Mouse (Mus musculus) C2C12 (cell line): ENCODE measurements around the gene Tollip. TPM values are rescaled to one million over a fixed set of nuclear protein-coding genes. Genes with fewer than 3 reads are reported as not detected.

ENCODE experiments used
- H3K27me3 ChIP-seq: one replicate; pipeline ENCODE4 v1.6.1; 2011; ENCODE audit not compliant: control insufficient read depth, insufficient read depth, insufficient read length
- H3K36me3 ChIP-seq: one replicate; pipeline ENCODE4 v1.6.1; 2011; ENCODE audit not compliant: control insufficient read depth, insufficient read depth
- H3K4me3 ChIP-seq: one replicate; pipeline ENCODE4 v1.5.1; 2011; ENCODE audit warnings: mild to moderate bottlenecking, control low read depth; ENCODE audit not compliant: poor library complexity, insufficient read depth, severe bottlenecking
- H3K79me2 ChIP-seq: one replicate; pipeline ENCODE4 v1.6.1; 2011; ENCODE audit not compliant: control insufficient read depth, insufficient read depth
- H3K79me3 ChIP-seq: one replicate; pipeline ENCODE4 v1.6.1; 2011; ENCODE audit warnings: low read depth, control low read depth
- H3ac ChIP-seq: one replicate; pipeline ENCODE3; 2011; ENCODE audit warnings: low read depth; ENCODE audit not compliant: control insufficient read depth, insufficient read length
- CEBPB ChIP-seq: IDR thresholded peaks from one replicate; pipeline ENCODE4 v1.6.1; 2011; ENCODE audit warnings: low read depth, mild to moderate bottlenecking, control low read depth, moderate library complexity
- CTCF ChIP-seq: IDR thresholded peaks from one replicate; pipeline ENCODE4 v1.5.1; 2011; ENCODE audit not compliant: control insufficient read depth, insufficient read depth, insufficient read length
- FOSL1 ChIP-seq: IDR thresholded peaks from one replicate; pipeline ENCODE4 v1.8.0; 2011; ENCODE audit warnings: mild to moderate bottlenecking, low read length; ENCODE audit not compliant: poor library complexity, insufficient read depth, severe bottlenecking
- MAX ChIP-seq: IDR thresholded peaks from one replicate; pipeline ENCODE4 v1.6.1; 2011; ENCODE audit warnings: mild to moderate bottlenecking, control low read depth
- MYOD1 ChIP-seq: IDR thresholded peaks from one replicate; pipeline ENCODE4 v1.6.1; 2011; ENCODE audit warnings: low read depth; ENCODE audit not compliant: control insufficient read depth, insufficient read length
- MYOG ChIP-seq: IDR thresholded peaks from one replicate; pipeline ENCODE4 v1.6.1; 2011; ENCODE audit not compliant: control insufficient read depth, insufficient read length; ENCODE audit errors: extremely low read depth
- USF1 ChIP-seq: IDR thresholded peaks from one replicate; pipeline ENCODE4 v1.6.1; 2011; ENCODE audit warnings: low read depth, mild to moderate bottlenecking, control low read depth, moderate library complexity
- polyA plus RNA-seq: library from polyadenylated mRNA; unstranded; fragments of >200 nt; fragmentation: generic; extraction: Trizol; gene quantifications from one replicate; pipeline ENCODE4 v1.2.1, GENCODE M21; 2012; ENCODE audit warnings: missing spikeins

The Tollip gene
- polyA plus RNA-seq, 1 experiment: 29.5 TPM

DNA sequence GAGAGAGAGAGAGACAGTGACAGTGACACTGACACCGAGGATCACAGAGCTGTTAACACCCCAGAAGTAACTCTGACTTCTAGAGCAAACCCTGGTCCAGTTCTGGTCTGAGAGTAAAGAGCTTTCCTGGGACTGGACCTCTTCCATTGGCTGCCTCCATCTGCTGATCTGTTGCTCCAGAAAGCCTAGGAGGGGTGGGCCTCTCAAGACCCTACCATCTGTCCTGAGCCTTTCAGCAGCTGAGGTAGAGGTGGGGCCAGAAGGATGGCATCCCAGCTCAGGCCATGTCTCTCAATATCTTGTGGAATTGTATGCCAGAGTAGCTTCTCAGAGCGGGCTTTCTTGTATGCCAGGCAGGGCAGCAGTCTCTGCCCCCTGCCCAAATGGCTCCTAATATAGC is 39.9 kb upstream of the Tollip start:
- Histone ChIP-seq H3K79me2 (no peaks in the 10 kb centered on the region), H3K27me3 (peaks cover 29% of the 10 kb centered on the region), H3K79me3 (no peaks in the 10 kb centered on the region), H3K36me3 (no peaks in the 10 kb centered on the region), H3K4me3 (no peak overlapping the region), H3ac (no peak overlapping the region)
- no peak for TF ChIP-seq FOSL1
- TF ChIP-seq CEBPB: no peak
- TF ChIP-seq MAX: no peak
- TF ChIP-seq MYOG: no peak
- no peak for TF ChIP-seq CTCF
- no peak for TF ChIP-seq MYOD1

DNA sequence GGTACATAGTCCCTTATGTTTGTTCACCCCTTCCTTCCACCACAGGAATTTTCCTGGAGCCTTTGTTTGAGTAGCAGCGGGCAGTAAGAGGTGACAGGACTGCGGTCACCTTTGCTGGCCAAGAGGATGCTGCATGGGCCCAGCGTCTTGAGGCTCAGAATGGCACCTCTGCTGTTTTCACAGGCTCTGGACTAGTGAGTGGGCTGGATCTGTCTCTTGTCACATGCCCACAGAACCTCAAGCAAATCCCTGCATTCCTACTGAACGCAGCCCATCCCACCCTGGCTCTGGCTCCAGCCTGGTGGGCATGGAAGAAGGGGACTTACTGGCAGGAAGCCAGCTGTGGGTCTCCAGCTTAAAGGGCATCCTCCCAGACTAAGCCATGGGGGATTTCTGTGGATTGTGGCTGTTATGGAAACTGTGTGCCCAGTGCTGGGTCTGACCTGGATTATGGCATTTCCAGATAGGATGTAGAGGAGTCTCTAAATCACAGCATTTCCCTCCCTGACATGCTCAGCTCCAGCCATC is 39.3 kb upstream of the Tollip start:
- Histone ChIP-seq H3K79me2 (no peaks in the 10 kb centered on the region), H3ac (no peak overlapping the region), H3K4me3 (no peak overlapping the region), H3K27me3 (peaks cover 34% of the 10 kb centered on the region), H3K79me3 (no peaks in the 10 kb centered on the region), H3K36me3 (no peaks in the 10 kb centered on the region)
- TF ChIP-seq CEBPB (no peak), MYOD1 (no peak), USF1 (no peak), MAX (no peak), FOSL1 (no peak), MYOG (no peak), CTCF (no peak)

DNA sequence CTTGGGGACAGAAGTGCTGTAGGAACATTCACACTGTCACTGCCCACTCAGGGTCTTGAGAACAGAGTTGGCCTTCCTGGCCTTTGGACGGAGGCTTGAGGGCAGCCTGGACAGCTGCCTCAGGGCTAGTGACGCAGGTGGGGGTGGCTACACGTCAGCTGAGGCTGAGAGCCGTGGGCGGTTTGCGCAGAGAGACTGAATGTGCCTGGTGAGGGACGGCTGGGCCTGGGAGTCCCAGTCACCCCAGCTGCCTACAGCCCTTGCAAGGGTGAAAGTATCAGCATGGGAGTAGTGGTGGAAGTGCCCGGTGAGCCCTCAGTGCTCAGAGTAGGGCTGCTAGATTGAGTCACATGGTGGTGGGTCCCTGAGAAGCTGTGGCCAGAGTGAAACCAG is 37.9 kb upstream of the Tollip start:
- TF ChIP-seq MAX: no peak
- TF ChIP-seq CTCF: no peak
- no peak for TF ChIP-seq USF1
- TF ChIP-seq MYOG: no peak
- no peak for TF ChIP-seq MYOD1
- no peak for TF ChIP-seq CEBPB
- TF ChIP-seq FOSL1: no peak
- H3ac ChIP-seq: no peak overlapping the region

DNA sequence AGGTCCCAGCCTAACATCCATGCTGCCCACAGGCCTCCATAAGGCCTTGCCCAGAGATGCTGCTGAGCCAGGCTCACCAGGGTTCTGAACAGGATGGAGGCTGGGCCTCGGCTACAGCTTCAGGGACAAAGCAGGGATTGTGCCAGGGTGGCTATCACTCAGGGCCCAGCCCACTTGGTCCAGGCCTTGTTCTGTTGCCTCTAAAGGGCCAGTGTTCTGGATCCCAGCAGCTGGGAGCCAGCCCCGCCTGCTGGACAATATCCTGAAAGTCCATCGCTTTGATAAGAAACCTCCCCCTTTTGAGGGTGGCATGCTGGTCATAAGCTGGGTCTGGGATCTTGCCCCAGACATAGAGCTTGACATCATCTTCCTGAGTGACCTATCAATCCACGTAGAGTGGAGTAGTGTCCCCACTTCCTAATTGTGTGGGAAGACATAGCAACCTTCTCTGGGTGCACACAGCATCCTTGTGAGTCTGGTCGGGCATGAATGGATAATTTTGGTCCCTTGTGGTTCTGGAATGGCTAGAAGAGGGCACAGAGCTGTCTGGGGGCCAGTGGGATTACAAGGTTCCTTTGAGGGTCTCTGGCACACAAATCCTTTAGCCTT is 37.4 kb upstream of the Tollip start:
- H3K79me2 ChIP-seq: no peaks in the 10 kb centered on the region
- no peak overlapping the region for H3K4me3 ChIP-seq
- H3ac ChIP-seq: no peak overlapping the region
- H3K27me3 ChIP-seq: peaks cover 41% of the 10 kb centered on the region
- H3K79me3 ChIP-seq: no peaks in the 10 kb centered on the region
- TF ChIP-seq MYOG (no peak), MYOD1 (no peak), CTCF (no peak), FOSL1 (no peak), CEBPB (no peak), MAX (no peak), USF1 (no peak)
- no peaks in the 10 kb centered on the region for H3K36me3 ChIP-seq

More for the DNA sequence above, 37.9 kb upstream of the Tollip start:
- H3K27me3 ChIP-seq: peaks cover 36% of the 10 kb centered on the region
- H3K79me2 ChIP-seq: no peaks in the 10 kb centered on the region
- no peak overlapping the region for H3K4me3 ChIP-seq
- no peaks in the 10 kb centered on the region for H3K79me3 ChIP-seq
- no peaks in the 10 kb centered on the region for H3K36me3 ChIP-seq

DNA sequence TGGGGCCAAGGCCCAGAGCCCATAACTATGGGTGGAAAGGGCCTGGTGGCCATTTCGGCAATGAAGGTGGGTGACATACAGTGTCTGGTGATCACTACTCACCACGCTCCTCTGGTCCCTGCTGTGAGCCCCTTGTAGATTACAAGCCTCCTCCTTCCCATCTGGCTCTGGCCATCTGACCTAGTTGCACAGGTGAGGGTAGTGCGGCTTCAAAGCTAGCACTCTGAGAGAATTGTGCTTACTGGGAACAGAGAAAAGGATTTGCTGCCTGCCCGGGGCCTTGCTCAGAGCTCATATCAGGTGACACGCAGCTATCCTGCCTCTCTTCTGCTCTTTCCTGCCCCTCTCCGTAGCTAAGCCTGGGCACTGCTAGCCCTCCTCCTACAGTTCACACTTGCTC is 35.3 kb upstream of the Tollip start:
- Histone ChIP-seq H3K36me3 (no peaks in the 10 kb centered on the region), H3K4me3 (no peak overlapping the region), H3K79me3 (no peaks in the 10 kb centered on the region), H3ac (no peak overlapping the region), H3K79me2 (no peaks in the 10 kb centered on the region), H3K27me3 (peaks cover 61% of the 10 kb centered on the region)
- TF ChIP-seq MYOG: no peak
- TF ChIP-seq FOSL1: no peak
- no peak for TF ChIP-seq MAX
- TF ChIP-seq USF1: no peak
- TF ChIP-seq CEBPB: no peak

DNA sequence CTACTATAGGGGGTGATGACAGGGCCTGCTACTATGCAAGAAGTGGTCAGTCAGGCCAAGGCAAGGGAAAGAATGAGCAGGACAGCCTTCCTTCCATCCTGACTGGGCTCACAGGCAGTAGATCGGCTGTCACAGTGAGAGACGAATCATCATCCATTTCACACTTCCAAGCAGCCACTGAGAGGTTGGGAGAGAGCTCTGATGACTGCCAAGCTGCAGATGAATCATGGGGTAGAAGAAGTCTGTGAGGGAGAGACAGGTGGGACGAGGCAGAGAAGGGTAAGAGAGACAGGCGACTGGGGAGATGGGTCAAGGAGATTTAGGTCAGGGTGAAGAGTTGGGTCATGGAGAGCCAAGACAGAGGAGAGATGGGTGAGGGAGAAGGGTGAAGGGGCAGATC is 34.6 kb upstream of the Tollip start:
- Histone ChIP-seq H3K36me3 (no peaks in the 10 kb centered on the region), H3K79me2 (no peaks in the 10 kb centered on the region), H3K79me3 (no peaks in the 10 kb centered on the region), H3ac (no peak overlapping the region), H3K4me3 (no peak overlapping the region), H3K27me3 (peaks cover 68% of the 10 kb centered on the region)
- TF ChIP-seq MAX (no peak), CTCF (no peak), FOSL1 (no peak), CEBPB (no peak), MYOD1 (no peak), USF1 (no peak), MYOG (no peak)
